Mouse (Mus musculus): ENCODE results near the gene Cct7. TPM values are rescaled to one million over a fixed set of nuclear protein-coding genes. Genes with fewer than 3 reads are reported as not detected.
"Not testable (repeated sequence)": the region's sequence is repeated elsewhere in the genome, so short reads cannot be mapped to it uniquely, and the experiment has no call there.

The Cct7 gene
- polyA plus RNA-seq, 1 experiment from 2014 or later = 433 TPM

GRCm38 (mm10) chr6:85445286-85445685 is 6.0 kb upstream of the Cct7 start:
- Histone ChIP-seq H3K27ac (ENCODE audit: low read length) (no peak overlapping the region), H3K4me3 (ENCODE audit: low read depth, low read length) (no peak overlapping the region), H3K9ac (replicated peaks; ENCODE audit: low read depth, low read length) (no peak overlapping the region), H3K4me2 (replicated peaks; ENCODE audit: low read depth, low read length) (no peak overlapping the region), H3K4me1 (ENCODE audit: control insufficient read depth, insufficient read depth, low read length) (no peaks in the 10 kb centered on the region), H3K36me3 (ENCODE audit: control insufficient read depth, insufficient read depth, low read length) (peaks cover 43% of the 10 kb centered on the region), H3K9me3 (ENCODE audit: control insufficient read depth, low read depth, low read length) (no peaks in the 10 kb centered on the region), H3K27me3 (ENCODE audit: control insufficient read depth, insufficient read depth, low read length) (no peaks in the 10 kb centered on the region)
- 91% methylated on average over 5 of the region's 5 CpGs for WGBS
- ATAC-seq (ENCODE audit: insufficient number of reproducible peaks, insufficient read depth, low FRiP score, low read depth) = no peak

DNA sequence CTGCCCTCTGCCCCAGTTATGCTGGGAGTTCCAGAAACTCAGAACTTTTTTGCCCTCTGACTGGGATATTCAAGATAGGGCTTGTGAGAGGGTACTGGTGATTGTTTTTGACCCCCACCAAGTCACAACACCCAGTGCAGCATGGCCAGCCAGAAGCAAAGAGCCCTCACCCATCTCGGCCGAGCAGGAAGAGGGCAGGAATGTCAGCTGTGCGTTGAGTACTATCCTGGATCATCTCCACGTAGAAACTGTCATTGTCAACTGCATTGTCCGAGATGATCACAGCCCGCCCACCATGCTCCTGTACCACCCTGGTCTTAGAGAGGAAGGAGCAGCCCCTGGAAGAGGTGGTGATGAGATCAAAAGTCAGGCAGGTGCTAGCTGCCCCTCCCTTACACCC is 4.0 kb upstream of the Cct7 start:
- Histone ChIP-seq H3K27ac (ENCODE audit: low read length) (no peak overlapping the region), H3K4me1 (ENCODE audit: control insufficient read depth, insufficient read depth, low read length) (no peaks in the 10 kb centered on the region), H3K27me3 (ENCODE audit: control insufficient read depth, insufficient read depth, low read length) (no peaks in the 10 kb centered on the region), H3K36me3 (ENCODE audit: control insufficient read depth, insufficient read depth, low read length) (peaks cover 26% of the 10 kb centered on the region), H3K9ac (replicated peaks; ENCODE audit: low read depth, low read length) (no peak overlapping the region), H3K4me3 (ENCODE audit: low read depth, low read length) (no peak overlapping the region), H3K9me3 (ENCODE audit: control insufficient read depth, low read depth, low read length) (no peaks in the 10 kb centered on the region), H3K4me2 (replicated peaks; ENCODE audit: low read depth, low read length) (no peak overlapping the region)
- WGBS = 91% methylated on average over 6 of the region's 6 CpGs
- no peak for ATAC-seq (ENCODE audit: insufficient number of reproducible peaks, insufficient read depth, low FRiP score, low read depth)

DNA sequence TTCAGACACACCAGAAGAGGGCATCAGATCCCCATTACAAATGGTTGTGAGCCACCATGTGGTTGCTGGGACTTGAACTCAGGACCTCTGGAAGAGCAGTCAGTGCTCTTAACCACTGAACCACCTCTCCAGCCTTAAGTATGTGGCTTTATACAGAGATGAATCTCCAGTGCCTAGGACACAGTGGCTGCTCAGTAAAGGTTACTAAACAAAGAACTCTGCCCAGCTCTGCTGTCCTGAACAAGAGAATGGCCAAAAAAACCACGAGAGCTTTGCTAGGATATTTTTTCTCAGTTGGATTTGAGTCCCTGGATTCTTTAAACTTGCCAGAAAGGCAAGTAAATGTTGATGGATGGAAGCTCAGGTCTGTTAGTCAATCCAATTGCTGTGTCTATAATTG is 1.2 kb upstream of the Cct7 start:
- H3K9me3 ChIP-seq (ENCODE audit: control insufficient read depth, low read depth, low read length); H3K27ac ChIP-seq (ENCODE audit: low read length); H3K9ac ChIP-seq (replicated peaks; ENCODE audit: low read depth, low read length); ATAC-seq (ENCODE audit: insufficient number of reproducible peaks, insufficient read depth, low FRiP score, low read depth); H3K27me3 ChIP-seq (ENCODE audit: control insufficient read depth, insufficient read depth, low read length); H3K4me3 ChIP-seq (ENCODE audit: low read depth, low read length): not testable (repeated sequence)
- WGBS = 63% methylated on average over 1 of the region's 1 CpGs
- peak overlapping the region; percentile 87; the same call in 1 of the 2 replicates for H3K4me2 ChIP-seq (replicated peaks; ENCODE audit: low read depth, low read length)
- H3K4me1 ChIP-seq (ENCODE audit: control insufficient read depth, insufficient read depth, low read length) = peaks cover 10% of the 10 kb centered on the region; the same call in 1 of the 2 replicates
- peaks cover 20% of the 10 kb centered on the region for H3K36me3 ChIP-seq (ENCODE audit: control insufficient read depth, insufficient read depth, low read length)

GRCm38 (mm10) chr6:85451664-85452410 is 523 bp downstream of the Cct7 start, which contains the start of gene Pradc1:
Gene Pradc1, minus strand, starts transcription at chr6:85451970.
- H3K4me1 ChIP-seq (ENCODE audit: control insufficient read depth, insufficient read depth, low read length) = peaks cover 10% of the 10 kb centered on the region; the same call in 1 of the 2 replicates
- peak within 1 kb of the TSS; percentile 87 for H3K4me2 ChIP-seq (replicated peaks; ENCODE audit: low read depth, low read length)
- peak within 1 kb of the TSS; percentile 93 for H3K27ac ChIP-seq (ENCODE audit: low read length)
- under 1% methylated on average over 54 of the region's 54 CpGs for WGBS
- ATAC-seq (ENCODE audit: insufficient number of reproducible peaks, insufficient read depth, low FRiP score, low read depth) = peak; percentile 90
- 0 out of 2 replicates have a peak, but pooled peaks cover 3% of the 10 kb centered on the region for H3K36me3 ChIP-seq (ENCODE audit: control insufficient read depth, insufficient read depth, low read length)
- no peaks in the 10 kb centered on the region for H3K9me3 ChIP-seq (ENCODE audit: control insufficient read depth, low read depth, low read length)
- H3K4me3 ChIP-seq (ENCODE audit: low read depth, low read length) = peak within 1 kb of the TSS; percentile 84
- peak within 1 kb of the TSS; percentile 87 for H3K9ac ChIP-seq (replicated peaks; ENCODE audit: low read depth, low read length)
- H3K27me3 ChIP-seq (ENCODE audit: control insufficient read depth, insufficient read depth, low read length) = no peaks in the 10 kb centered on the region

DNA sequence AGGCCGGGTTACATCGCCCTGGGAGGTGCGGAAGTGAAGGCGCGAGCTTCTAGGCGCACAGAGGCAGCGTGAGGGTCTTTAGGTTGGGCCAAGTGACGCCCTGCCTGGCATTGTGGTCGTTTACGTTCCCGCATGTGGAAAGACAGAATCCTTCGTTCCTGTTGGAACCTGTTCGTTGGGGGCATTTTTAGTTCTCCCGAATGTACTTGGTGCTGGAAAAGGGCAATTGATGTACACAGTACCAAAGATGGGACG is 1.0 kb downstream of the Cct7 start:
- H3K27me3 ChIP-seq (ENCODE audit: control insufficient read depth, insufficient read depth, low read length) = no peaks in the 10 kb centered on the region
- under 1% methylated on average over 15 of the region's 15 CpGs for WGBS
- peaks cover 10% of the 10 kb centered on the region; the same call in 1 of the 2 replicates for H3K4me1 ChIP-seq (ENCODE audit: control insufficient read depth, insufficient read depth, low read length)
- no peaks in the 10 kb centered on the region for H3K9me3 ChIP-seq (ENCODE audit: control insufficient read depth, low read depth, low read length)
- H3K4me2 ChIP-seq (replicated peaks; ENCODE audit: low read depth, low read length) = peak overlapping the region; percentile 57
- ATAC-seq (ENCODE audit: insufficient number of reproducible peaks, insufficient read depth, low FRiP score, low read depth) = no peak
- peak overlapping the region; percentile 93 for H3K27ac ChIP-seq (ENCODE audit: low read length)
- peak overlapping the region; percentile 84 for H3K4me3 ChIP-seq (ENCODE audit: low read depth, low read length)
- H3K9ac ChIP-seq (replicated peaks; ENCODE audit: low read depth, low read length) = peak overlapping the region; percentile 87
- H3K36me3 ChIP-seq (ENCODE audit: control insufficient read depth, insufficient read depth, low read length) = no peaks in the 10 kb centered on the region

DNA sequence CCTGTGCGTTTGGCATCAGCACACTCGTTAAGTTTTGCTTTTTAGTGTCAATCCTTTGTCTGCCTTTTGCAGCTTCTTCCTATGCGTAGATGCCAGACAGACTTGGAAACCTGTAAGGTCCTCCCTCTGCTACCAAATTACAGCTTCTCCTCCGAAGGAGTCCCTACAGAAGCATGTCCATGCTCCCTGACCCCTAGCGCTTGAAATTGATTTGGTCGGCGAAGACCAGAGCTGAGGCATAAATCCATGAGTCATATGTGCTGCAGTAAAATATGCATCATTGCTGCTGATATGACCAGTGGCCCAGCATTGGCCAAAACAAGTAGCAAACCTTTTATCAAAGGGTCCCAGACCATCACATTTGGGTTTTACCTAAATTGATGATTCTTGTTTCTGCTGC is 1.5 kb downstream of the Cct7 start:
- H3K9ac ChIP-seq (replicated peaks; ENCODE audit: low read depth, low read length) = peak overlapping the region; percentile 87
- H3K27me3 ChIP-seq (ENCODE audit: control insufficient read depth, insufficient read depth, low read length) = no peaks in the 10 kb centered on the region
- ATAC-seq (ENCODE audit: insufficient number of reproducible peaks, insufficient read depth, low FRiP score, low read depth) = no peak
- 7% methylated on average over 7 of the region's 7 CpGs for WGBS
- no peaks in the 10 kb centered on the region for H3K36me3 ChIP-seq (ENCODE audit: control insufficient read depth, insufficient read depth, low read length)
- H3K4me3 ChIP-seq (ENCODE audit: low read depth, low read length) = peak overlapping the region; percentile 84
- no peaks in the 10 kb centered on the region for H3K9me3 ChIP-seq (ENCODE audit: control insufficient read depth, low read depth, low read length)
- H3K27ac ChIP-seq (ENCODE audit: low read length) = peak overlapping the region; percentile 93; the same call in 1 of the 2 replicates
- H3K4me2 ChIP-seq (replicated peaks; ENCODE audit: low read depth, low read length) = peak overlapping the region; percentile 57
- H3K4me1 ChIP-seq (ENCODE audit: control insufficient read depth, insufficient read depth, low read length) = peaks cover 10% of the 10 kb centered on the region; the same call in 1 of the 2 replicates

GRCm38 (mm10) chr6:85459621-85460020 is 8.3 kb downstream of the Cct7 start:
- Histone ChIP-seq H3K4me1 (ENCODE audit: control insufficient read depth, insufficient read depth, low read length) (no peaks in the 10 kb centered on the region), H3K9ac (replicated peaks; ENCODE audit: low read depth, low read length) (no peak overlapping the region), H3K4me2 (replicated peaks; ENCODE audit: low read depth, low read length) (no peak overlapping the region), H3K27ac (ENCODE audit: low read length) (no peak overlapping the region), H3K27me3 (ENCODE audit: control insufficient read depth, insufficient read depth, low read length) (no peaks in the 10 kb centered on the region), H3K4me3 (ENCODE audit: low read depth, low read length) (no peak overlapping the region), H3K9me3 (ENCODE audit: control insufficient read depth, low read depth, low read length) (no peaks in the 10 kb centered on the region), H3K36me3 (ENCODE audit: control insufficient read depth, insufficient read depth, low read length) (peaks cover 54% of the 10 kb centered on the region)
- 90% methylated on average over 2 of the region's 2 CpGs for WGBS
- no peak for ATAC-seq (ENCODE audit: insufficient number of reproducible peaks, insufficient read depth, low FRiP score, low read depth)

- Histone ChIP-seq H3K27me3 (ENCODE audit: control insufficient read depth, insufficient read depth, low read length) (no peaks in the 10 kb centered on the region), H3K4me2 (replicated peaks; ENCODE audit: low read depth, low read length) (no peak overlapping the region), H3K4me3 (ENCODE audit: low read depth, low read length) (no peak overlapping the region), H3K4me1 (ENCODE audit: control insufficient read depth, insufficient read depth, low read length) (no peaks in the 10 kb centered on the region), H3K9me3 (ENCODE audit: control insufficient read depth, low read depth, low read length) (no peaks in the 10 kb centered on the region), H3K27ac (ENCODE audit: low read length) (no peak overlapping the region), H3K36me3 (ENCODE audit: control insufficient read depth, insufficient read depth, low read length) (peaks cover 85% of the 10 kb centered on the region), H3K9ac (replicated peaks; ENCODE audit: low read depth, low read length) (no peak overlapping the region)
- ATAC-seq (ENCODE audit: insufficient number of reproducible peaks, insufficient read depth, low FRiP score, low read depth) = no peak
Measured at GRCm38 (mm10) chr6:85465381-85465780, 14.1 kb downstream of the Cct7 start.

Measured in stomach, embryonic 14.5 days (tissue).